Mouse (Mus musculus) midbrain, embryonic 14.5 days (tissue): ENCODE measurements at regions not wholly inside any gene's neighbourhood (a gene's known extent, or its start where the extent isn't known, plus 50 kb on each side); places are given as distances from the start of the nearest gene placed in this dataset.

Experiments
- ATAC-seq: fragments of 200-750 bp; cut with Nextera tagmentation; 2 replicates; pipeline ENCODE4 v1.8.0; 2017; ENCODE audit warnings: moderate number of reproducible peaks, moderate library complexity; ENCODE audit not compliant: low FRiP score, low TSS enrichment
- DNase-seq: peaks from one replicate; pipeline ENCODE4 v3.0.0-alpha.2; 2015
- H3K27ac ChIP-seq: fragments of 300-500 bp; sonication (generic); replicated peaks from 2 replicates; pipeline ENCODE4 v1.5.1; 2014; ENCODE audit warnings: mild to moderate bottlenecking, low read depth, low read length, moderate library complexity
- H3K27me3 ChIP-seq: fragments of 300-500 bp; sonication (generic); 2 replicates; pipeline ENCODE4 v1.6.1; 2014; ENCODE audit warnings: low read length, control low read depth, mixed read lengths; ENCODE audit not compliant: control insufficient read depth, insufficient read depth
- H3K36me3 ChIP-seq: fragments of 300-500 bp; sonication (generic); 2 replicates; pipeline ENCODE4 v1.6.1; 2014; ENCODE audit warnings: low read length, control low read depth; ENCODE audit not compliant: control insufficient read depth, insufficient read depth
- H3K4me1 ChIP-seq: fragments of 300-500 bp; sonication (generic); 2 replicates; pipeline ENCODE4 v1.6.1; 2014; ENCODE audit warnings: mild to moderate bottlenecking, antibody characterized with exemption, low read length, control low read depth; ENCODE audit not compliant: control insufficient read depth, insufficient read depth
- H3K4me2 ChIP-seq: fragments of 300-500 bp; sonication (generic); 2 replicates; pipeline ENCODE4 v1.6.1; 2014; ENCODE audit warnings: mild to moderate bottlenecking, low read length, moderate library complexity
- H3K4me3 ChIP-seq: fragments of 300-500 bp; sonication (generic); replicated peaks from 2 replicates; pipeline ENCODE4 v1.5.1; 2014; ENCODE audit warnings: low read depth, low read length
- H3K9ac ChIP-seq: fragments of 300-500 bp; sonication (generic); replicated peaks from 2 replicates; pipeline ENCODE4 v1.6.1; 2014; ENCODE audit warnings: mild to moderate bottlenecking, low read length, moderate library complexity
- H3K9me3 ChIP-seq: fragments of 300-500 bp; sonication (generic); 2 replicates; pipeline ENCODE4 v1.6.1; 2016; ENCODE audit warnings: low read length, control low read depth, mixed read lengths; ENCODE audit not compliant: control insufficient read depth
- WGBS: fragments of 180-500 bp; shearing (Covaris S2); extraction: QIAGEN DNeasy Blood & Tissue Kit; methylation state at CpG from one replicate; pipeline ENCODE4 v1.1.7; 2014; 5-methylcytosine and 5-hydroxymethylcytosine counted together

DNA sequence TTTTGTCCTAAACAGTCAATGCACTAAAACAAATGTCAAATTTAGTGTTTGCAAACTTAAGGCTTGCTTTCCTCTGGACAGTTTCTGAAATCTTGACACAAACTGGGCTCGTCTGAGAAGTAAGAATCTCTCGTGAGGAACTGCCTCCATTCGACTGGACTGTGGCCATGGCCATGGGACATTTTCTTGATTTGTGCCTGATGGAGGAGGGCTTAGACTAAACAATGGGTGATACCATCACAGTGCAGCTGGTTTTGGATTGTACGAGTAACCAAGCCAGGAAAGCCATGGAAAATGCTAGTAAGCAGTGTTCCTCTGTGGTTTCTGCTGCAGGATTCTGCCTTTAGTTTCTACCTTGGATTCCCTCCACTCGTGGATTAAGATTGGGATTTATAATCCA lies 121.0 kb upstream of the Mmadhc start:
- no peaks in the 10 kb centered on the region for H3K27me3 ChIP-seq
- ATAC-seq (no peak), DNase-seq (no peak)
- WGBS, result 91% methylated on average over 5 of the region's 5 CpGs
- H3K4me3 ChIP-seq, result no peak overlapping the region
- no peaks in the 10 kb centered on the region for H3K36me3 ChIP-seq
- no peaks in the 10 kb centered on the region for H3K4me1 ChIP-seq
- H3K27ac ChIP-seq, result no peak overlapping the region
- H3K4me2 ChIP-seq, result no peak overlapping the region
- no peak overlapping the region for H3K9ac ChIP-seq
- no peaks in the 10 kb centered on the region for H3K9me3 ChIP-seq

- Histone ChIP-seq H3K4me1 (no peaks in the 10 kb centered on the region), H3K9me3 (no peaks in the 10 kb centered on the region), H3K4me3 (no peak overlapping the region), H3K27ac (no peak overlapping the region), H3K4me2 (no peak overlapping the region), H3K9ac (no peak overlapping the region), H3K27me3 (no peaks in the 10 kb centered on the region), H3K36me3 (no peaks in the 10 kb centered on the region)
- 95% methylated on average over 5 of the region's 5 CpGs for WGBS
- DNase-seq (no peak), ATAC-seq (no peak)
Measured at GRCm38 (mm10) chr2:50417135-50417534, 120.5 kb upstream of the Mmadhc start.

DNA sequence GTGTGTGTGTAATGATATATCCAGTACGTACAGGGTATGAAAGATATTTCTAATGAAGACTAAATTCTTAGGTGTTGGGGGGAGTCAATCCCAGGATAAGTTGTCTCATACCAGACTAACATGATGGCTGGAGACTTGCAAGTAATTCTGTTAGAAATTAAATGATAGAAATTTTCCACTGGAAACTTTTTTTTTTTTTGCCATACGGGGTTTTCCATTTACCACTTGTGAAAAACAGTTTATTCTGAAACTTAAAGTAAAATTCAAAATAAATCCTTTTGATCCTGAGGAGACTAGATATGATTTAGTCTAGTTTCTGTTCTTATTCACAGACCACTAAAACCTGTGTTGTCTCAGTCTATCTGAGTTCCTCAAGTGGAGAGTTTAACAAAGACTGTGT lies 119.5 kb upstream of the Mmadhc start:
- H3K9me3 ChIP-seq, result no peaks in the 10 kb centered on the region

GRCm38 (mm10) chr2:50405932-50406331 lies 109.3 kb upstream of the Mmadhc start:
- H3K4me2 ChIP-seq, result no peak overlapping the region
- H3K4me3 ChIP-seq, result no peak overlapping the region
- no peaks in the 10 kb centered on the region for H3K27me3 ChIP-seq
- peak; percentile 13 for DNase-seq
- no peak for ATAC-seq
- 25% methylated on average over 4 of the region's 4 CpGs for WGBS
- H3K27ac ChIP-seq, result no peak overlapping the region
- no peaks in the 10 kb centered on the region for H3K9me3 ChIP-seq
- H3K9ac ChIP-seq, result no peak overlapping the region
- no peaks in the 10 kb centered on the region for H3K4me1 ChIP-seq
- H3K36me3 ChIP-seq, result no peaks in the 10 kb centered on the region

More for the DNA sequence above, 119.5 kb upstream of the Mmadhc start:
- Histone ChIP-seq H3K4me3 (no peak overlapping the region), H3K36me3 (no peaks in the 10 kb centered on the region), H3K4me1 (no peaks in the 10 kb centered on the region), H3K9ac (no peak overlapping the region), H3K4me2 (no peak overlapping the region), H3K27ac (no peak overlapping the region), H3K27me3 (no peaks in the 10 kb centered on the region)
- DNase-seq (no peak), ATAC-seq (no peak)
- WGBS, result 94% methylated on average over 2 of the region's 2 CpGs

- no peak for DNase-seq
- H3K9me3 ChIP-seq, result no peaks in the 10 kb centered on the region
- no peak overlapping the region for H3K4me3 ChIP-seq
Measured at GRCm38 (mm10) chr2:50403106-50403505, 106.5 kb upstream of the Mmadhc start.

DNA sequence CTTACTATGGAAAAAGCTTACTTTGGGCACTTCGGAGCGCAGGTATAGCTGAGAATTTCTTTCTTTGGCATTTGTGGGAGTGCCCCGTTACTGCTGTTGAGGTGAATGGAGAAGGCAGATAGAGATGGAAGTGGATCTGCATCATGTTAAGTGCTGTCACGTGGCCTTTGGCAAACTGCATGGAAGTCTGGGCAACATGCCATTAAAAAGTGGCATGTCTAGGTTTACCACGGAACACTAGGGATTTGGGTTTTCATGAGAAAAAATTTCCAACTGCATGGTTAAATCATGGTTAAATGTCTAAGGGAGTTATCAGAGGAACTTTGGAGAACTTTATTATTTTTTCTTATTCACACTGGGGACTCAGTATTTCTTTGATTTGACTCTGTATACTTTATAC lies 102.0 kb upstream of the Mmadhc start:
- Histone ChIP-seq H3K4me2 (no peak overlapping the region), H3K9ac (no peak overlapping the region), H3K27me3 (no peaks in the 10 kb centered on the region), H3K4me1 (no peaks in the 10 kb centered on the region), H3K36me3 (no peaks in the 10 kb centered on the region), H3K4me3 (no peak overlapping the region), H3K9me3 (no peaks in the 10 kb centered on the region), H3K27ac (no peak overlapping the region)
- ATAC-seq, result no peak
- 87% methylated on average over 5 of the region's 5 CpGs for WGBS
- DNase-seq, result peak; percentile 10

More at GRCm38 (mm10) chr2:50403106-50403505, 106.5 kb upstream of the Mmadhc start:
- no peaks in the 10 kb centered on the region for H3K36me3 ChIP-seq
- no peaks in the 10 kb centered on the region for H3K27me3 ChIP-seq
- H3K4me2 ChIP-seq, result no peak overlapping the region
- ATAC-seq, result no peak
- WGBS, result 87% methylated on average over 6 of the region's 6 CpGs
- no peak overlapping the region for H3K9ac ChIP-seq
- no peaks in the 10 kb centered on the region for H3K4me1 ChIP-seq
- no peak overlapping the region for H3K27ac ChIP-seq

GRCm38 (mm10) chr2:50377609-50378413 lies 81.2 kb upstream of the Mmadhc start:
- no peak for ATAC-seq

DNA sequence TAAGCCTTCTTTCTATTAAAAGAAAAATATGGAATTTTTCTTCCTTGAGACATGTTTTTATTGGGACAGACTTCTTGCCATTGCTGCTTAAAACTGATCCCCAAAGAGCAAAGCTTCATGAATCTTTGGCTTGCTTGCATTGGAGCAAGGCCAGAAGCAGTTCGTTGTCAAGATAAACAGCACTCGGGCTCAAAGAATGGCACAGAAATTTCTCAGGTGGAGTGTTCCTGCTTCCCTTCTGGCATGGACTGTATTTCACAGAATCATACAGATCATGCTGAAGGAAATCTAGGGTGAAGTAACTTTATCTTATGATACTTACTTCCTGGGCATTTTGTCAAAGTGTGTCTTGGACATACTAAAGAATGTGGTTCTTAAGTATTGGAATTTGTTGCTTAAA lies 77.0 kb upstream of the Mmadhc start:
- ATAC-seq (no peak), DNase-seq (no peak)
- no peak overlapping the region for H3K4me3 ChIP-seq
- no peaks in the 10 kb centered on the region for H3K36me3 ChIP-seq
- no peak overlapping the region for H3K27ac ChIP-seq
- no peaks in the 10 kb centered on the region for H3K4me1 ChIP-seq
- H3K9me3 ChIP-seq, result no peaks in the 10 kb centered on the region
- H3K4me2 ChIP-seq, result no peak overlapping the region
- WGBS, result 82% methylated on average over 2 of the region's 2 CpGs
- H3K27me3 ChIP-seq, result no peaks in the 10 kb centered on the region
- H3K9ac ChIP-seq, result no peak overlapping the region

More at GRCm38 (mm10) chr2:50377609-50378413, 81.2 kb upstream of the Mmadhc start:
- 79% methylated on average over 16 of the region's 16 CpGs for WGBS
- no peaks in the 10 kb centered on the region for H3K36me3 ChIP-seq
- no peak overlapping the region for H3K4me2 ChIP-seq
- H3K4me3 ChIP-seq, result no peak overlapping the region
- no peaks in the 10 kb centered on the region for H3K27me3 ChIP-seq
- H3K9ac ChIP-seq, result no peak overlapping the region
- no peaks in the 10 kb centered on the region for H3K4me1 ChIP-seq
- H3K9me3 ChIP-seq, result no peaks in the 10 kb centered on the region
- H3K27ac ChIP-seq, result no peak overlapping the region
- no peak for DNase-seq

- Histone ChIP-seq H3K36me3 (no peaks in the 10 kb centered on the region), H3K9me3 (no peaks in the 10 kb centered on the region), H3K9ac (no peak overlapping the region), H3K27me3 (no peaks in the 10 kb centered on the region), H3K4me3 (no peak overlapping the region), H3K4me2 (no peak overlapping the region), H3K27ac (no peak overlapping the region), H3K4me1 (no peaks in the 10 kb centered on the region)
- 94% methylated on average over 7 of the region's 7 CpGs for WGBS
- no peak for ATAC-seq
- DNase-seq, result no peak
Measured at GRCm38 (mm10) chr2:50373006-50373405, 76.4 kb upstream of the Mmadhc start.
